Mouse (Mus musculus) lung, embryonic 14.5 days (tissue): ENCODE data around the gene Itgb2. TPM values are rescaled to one million over a fixed set of nuclear protein-coding genes. Genes with fewer than 3 reads are reported as not detected.

Experiments
- ATAC-seq: fragments of 200-750 bp; cut with Nextera tagmentation; 2 replicates; pipeline ENCODE4 v1.8.0; 2017; ENCODE audit warnings: mild to moderate bottlenecking, moderate TSS enrichment, moderate library complexity; ENCODE audit not compliant: insufficient read depth
- DNase-seq: peaks from one replicate; pipeline ENCODE4 v3.0.0-alpha.2; 2015
- H3K27ac ChIP-seq: fragments of 300-500 bp; sonication (generic); 2 replicates; pipeline ENCODE4 v1.5.1; 2014; ENCODE audit warnings: low read depth, mild to moderate bottlenecking, moderate library complexity
- H3K27me3 ChIP-seq: fragments of 300-500 bp; sonication (generic); 2 replicates; pipeline ENCODE4 v1.6.1; 2014; ENCODE audit warnings: low read length, control low read depth; ENCODE audit not compliant: insufficient read depth
- H3K36me3 ChIP-seq: fragments of 300-500 bp; sonication (generic); 2 replicates; pipeline ENCODE4 v1.6.1; 2014; ENCODE audit warnings: control low read depth; ENCODE audit not compliant: insufficient read depth
- H3K4me1 ChIP-seq: fragments of 300-500 bp; sonication (generic); 2 replicates; pipeline ENCODE4 v1.6.1; 2014; ENCODE audit warnings: antibody characterized with exemption, control low read depth; ENCODE audit not compliant: insufficient read depth
- H3K4me2 ChIP-seq: fragments of 300-500 bp; sonication (generic); 2 replicates; pipeline ENCODE4 v1.6.1; 2014; ENCODE audit warnings: mild to moderate bottlenecking
- H3K4me3 ChIP-seq: fragments of 300-500 bp; sonication (generic); 2 replicates; pipeline ENCODE4 v1.5.1; 2014; ENCODE audit warnings: low read depth, low read length
- H3K9ac ChIP-seq: fragments of 300-500 bp; sonication (generic); 2 replicates; pipeline ENCODE4 v1.6.1; 2014
- H3K9me3 ChIP-seq: fragments of 300-500 bp; sonication (generic); 2 replicates; pipeline ENCODE4 v1.6.1; 2016; ENCODE audit warnings: low read depth, low read length, control low read depth
- CTCF ChIP-seq: IDR thresholded peaks from 2 replicates; pipeline ENCODE4 v1.5.1; 2016; ENCODE audit warnings: antibody characterized with exemption, low read depth
- WGBS: fragments of 180-500 bp; shearing (Covaris S2); extraction: QIAGEN DNeasy Blood & Tissue Kit; methylation state at CpG from one replicate; pipeline ENCODE4 v1.1.7; 2014; 5-methylcytosine and 5-hydroxymethylcytosine counted together
- polyA plus RNA-seq: library from polyadenylated mRNA; unstranded; fragments of >200 nt; fragmentation: Nextera tagmentation; extraction: Ambion mirVana; gene quantifications from 2 replicates; pipeline ENCODE4 v1.2.1, GENCODE M21; 2014

Itgb2 gene
- polyA plus RNA-seq, 1 experiment from 2014 or later, result 2.0 TPM

DNA sequence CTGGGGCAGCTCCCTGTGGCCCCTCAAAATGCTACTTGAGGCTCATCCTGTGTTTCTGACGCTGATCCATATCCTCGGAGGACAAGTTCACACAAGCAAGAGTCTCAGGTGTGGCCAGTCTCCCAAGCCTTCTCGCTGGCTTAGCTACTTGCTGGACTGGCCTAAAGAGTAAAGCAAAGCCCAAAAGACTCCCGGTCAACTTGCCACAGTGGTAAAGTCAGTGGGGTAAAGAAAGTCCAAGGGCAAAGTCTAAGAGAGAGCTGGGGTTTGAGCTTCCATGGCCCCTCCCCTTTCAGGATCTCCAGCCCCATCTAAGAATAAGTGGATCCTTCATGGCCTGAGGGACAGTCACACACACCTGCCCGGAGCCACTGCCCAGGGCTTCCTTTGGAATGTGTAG is 22.1 kb downstream of the Itgb2 start:
- Histone ChIP-seq H3K27ac (no peak overlapping the region), H3K27me3 (no peaks in the 10 kb centered on the region), H3K9me3 (no peaks in the 10 kb centered on the region), H3K36me3 (no peaks in the 10 kb centered on the region), H3K4me2 (no peak overlapping the region), H3K4me3 (no peak overlapping the region), H3K4me1 (no peaks in the 10 kb centered on the region), H3K9ac (no peak overlapping the region)
- DNase-seq, result no peak
- WGBS, result 78% methylated on average over 5 of the region's 5 CpGs
- TF ChIP-seq CTCF, result no peak
- no peak for ATAC-seq

- no peak for TF ChIP-seq CTCF
- WGBS, result 70% methylated on average over 4 of the region's 4 CpGs
- Histone ChIP-seq H3K27ac (no peak overlapping the region), H3K4me2 (no peak overlapping the region), H3K27me3 (no peaks in the 10 kb centered on the region), H3K9me3 (no peaks in the 10 kb centered on the region), H3K4me3 (no peak overlapping the region), H3K9ac (no peak overlapping the region), H3K4me1 (no peaks in the 10 kb centered on the region), H3K36me3 (no peaks in the 10 kb centered on the region)
- DNase-seq (no peak), ATAC-seq (no peak)
These were observed 23.2 kb downstream of the Itgb2 start for GRCm38 (mm10) chr10:77553285-77553684.

GRCm38 (mm10) chr10:77554918-77555317 is 24.9 kb downstream of the Itgb2 start:
- H3K4me1 ChIP-seq, result no peaks in the 10 kb centered on the region
- WGBS, result 82% methylated on average over 4 of the region's 4 CpGs

DNA sequence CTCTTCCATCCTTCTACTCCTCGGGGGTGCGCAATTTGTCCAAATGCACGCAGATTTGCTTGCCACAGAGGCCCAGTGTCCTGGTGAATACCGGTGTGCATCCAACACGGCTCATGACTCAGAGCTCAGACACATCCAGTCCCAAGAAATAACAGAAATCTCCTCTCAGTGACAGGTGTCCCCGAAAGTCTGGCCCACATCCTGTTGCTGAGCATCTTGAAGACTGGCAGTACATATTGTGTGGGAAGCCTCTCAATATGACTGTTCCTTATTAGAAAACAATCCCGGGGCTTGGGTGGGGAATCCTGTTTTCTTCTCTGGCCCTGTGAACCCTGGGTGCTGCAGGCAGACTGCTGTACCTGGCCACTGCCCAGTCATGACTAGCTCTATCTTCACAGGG is 26.6 kb downstream of the Itgb2 start:
- ATAC-seq (no peak), DNase-seq (no peak)
- 85% methylated on average over 7 of the region's 7 CpGs for WGBS

More at GRCm38 (mm10) chr10:77554918-77555317, 24.9 kb downstream of the Itgb2 start:
- DNase-seq, result no peak
- no peak for TF ChIP-seq CTCF
- Histone ChIP-seq H3K27ac (no peak overlapping the region), H3K9me3 (no peaks in the 10 kb centered on the region), H3K36me3 (no peaks in the 10 kb centered on the region), H3K27me3 (no peaks in the 10 kb centered on the region), H3K4me3 (no peak overlapping the region), H3K4me2 (no peak overlapping the region), H3K9ac (no peak overlapping the region)
- ATAC-seq, result no peak

DNA sequence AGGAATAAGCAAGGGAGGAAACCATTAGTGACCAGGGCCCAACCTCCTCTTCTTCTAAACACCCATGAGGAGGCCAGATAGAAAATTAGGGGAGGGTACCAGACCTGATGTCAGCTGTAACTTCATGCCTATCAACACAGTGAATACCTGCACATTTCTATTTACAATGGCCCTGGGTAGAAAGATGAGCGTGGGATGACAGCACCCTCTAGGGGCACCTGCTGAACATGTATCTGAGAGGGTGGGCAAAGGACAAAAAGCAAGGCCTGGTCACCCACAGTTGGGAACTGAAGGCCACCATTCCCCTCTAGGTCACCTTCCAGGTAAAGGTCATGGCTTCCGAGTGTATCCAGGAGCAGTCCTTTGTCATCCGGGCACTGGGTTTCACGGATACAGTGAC is 27.6 kb downstream of the Itgb2 start:
- H3K4me1 ChIP-seq, result no peaks in the 10 kb centered on the region
- H3K27me3 ChIP-seq, result no peaks in the 10 kb centered on the region
- no peak overlapping the region for H3K4me2 ChIP-seq
- DNase-seq (no peak), ATAC-seq (no peak)
- no peaks in the 10 kb centered on the region for H3K9me3 ChIP-seq
- TF ChIP-seq CTCF, result peak; percentile 26; the same call in 1 of the 2 replicates
- 86% methylated on average over 4 of the region's 4 CpGs for WGBS
- H3K27ac ChIP-seq, result no peak overlapping the region
- H3K36me3 ChIP-seq, result no peaks in the 10 kb centered on the region
- no peak overlapping the region for H3K4me3 ChIP-seq
- no peak overlapping the region for H3K9ac ChIP-seq

More for the DNA sequence above, 26.6 kb downstream of the Itgb2 start:
- Histone ChIP-seq H3K4me2 (no peak overlapping the region), H3K4me1 (no peaks in the 10 kb centered on the region), H3K4me3 (no peak overlapping the region), H3K9ac (no peak overlapping the region), H3K9me3 (no peaks in the 10 kb centered on the region), H3K27me3 (no peaks in the 10 kb centered on the region), H3K36me3 (no peaks in the 10 kb centered on the region), H3K27ac (no peak overlapping the region)
- no peak for TF ChIP-seq CTCF

- DNase-seq (no peak), ATAC-seq (no peak)
- H3K4me1 ChIP-seq, result no peaks in the 10 kb centered on the region
- no peak overlapping the region for H3K9ac ChIP-seq
- no peak overlapping the region for H3K4me2 ChIP-seq
- H3K36me3 ChIP-seq, result no peaks in the 10 kb centered on the region
- 76% methylated on average over 11 of the region's 11 CpGs for WGBS
- TF ChIP-seq CTCF, result no peak
- H3K27me3 ChIP-seq, result no peaks in the 10 kb centered on the region
- no peak overlapping the region for H3K4me3 ChIP-seq
- H3K27ac ChIP-seq, result no peak overlapping the region
- H3K9me3 ChIP-seq, result no peaks in the 10 kb centered on the region
These were observed 30.0 kb downstream of the Itgb2 start for GRCm38 (mm10) chr10:77560090-77560489.

- TF ChIP-seq CTCF, result no peak
- H3K9me3 ChIP-seq, result no peaks in the 10 kb centered on the region
- no peak for DNase-seq
- no peak overlapping the region for H3K4me2 ChIP-seq
- H3K36me3 ChIP-seq, result no peaks in the 10 kb centered on the region
- H3K4me1 ChIP-seq, result no peaks in the 10 kb centered on the region
- H3K27ac ChIP-seq, result no peak overlapping the region
- H3K27me3 ChIP-seq, result no peaks in the 10 kb centered on the region
- no peak for ATAC-seq
- H3K9ac ChIP-seq, result no peak overlapping the region
- 69% methylated on average over 9 of the region's 9 CpGs for WGBS
- H3K4me3 ChIP-seq, result no peak overlapping the region
These were observed 30.8 kb downstream of the Itgb2 start for GRCm38 (mm10) chr10:77560830-77561229.

- TF ChIP-seq CTCF, result no peak
- Histone ChIP-seq H3K27ac (no peak overlapping the region), H3K36me3 (no peaks in the 10 kb centered on the region), H3K9me3 (no peaks in the 10 kb centered on the region), H3K4me3 (no peak overlapping the region), H3K9ac (no peak overlapping the region), H3K4me1 (no peaks in the 10 kb centered on the region), H3K4me2 (no peak overlapping the region), H3K27me3 (no peaks in the 10 kb centered on the region)
- ATAC-seq, result no peak
- DNase-seq, result no peak
- 53% methylated on average over 2 of the region's 2 CpGs for WGBS
These were observed 31.5 kb downstream of the Itgb2 start for GRCm38 (mm10) chr10:77561508-77561907.
